Mouse (Mus musculus): ENCODE measurements around the gene Gm10720.
"Not testable (repeated sequence)": the region's sequence is repeated elsewhere in the genome, so short reads cannot be mapped to it uniquely, and the experiment has no call there.

Gm10720 gene

DNA sequence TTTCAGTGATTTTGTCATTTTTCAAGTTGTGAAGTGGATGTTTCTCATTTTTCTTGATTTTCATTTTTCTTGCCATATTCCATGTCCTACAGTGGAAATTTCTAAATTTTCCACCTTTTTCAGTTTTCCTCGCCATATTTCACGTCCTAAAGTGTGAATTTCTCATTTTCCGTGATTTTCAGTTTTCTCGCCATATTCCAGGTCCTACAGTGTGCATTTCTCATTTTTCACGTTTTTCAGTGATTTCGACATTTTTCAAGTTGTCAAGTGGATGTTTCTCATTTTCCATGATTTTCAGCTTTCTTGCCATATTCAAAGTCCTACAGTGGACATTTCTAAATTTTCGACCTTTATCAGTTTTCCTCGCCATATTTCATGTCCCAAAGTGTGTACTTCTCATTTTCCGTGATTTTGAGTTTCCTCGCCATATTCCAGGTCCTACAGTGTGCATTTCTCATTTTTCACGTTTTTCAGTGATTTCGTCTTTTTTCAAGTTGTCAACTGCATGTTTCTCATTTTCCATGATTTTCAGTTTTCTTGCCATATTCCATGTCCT, 9.5 kb downstream of the Gm10720 start, which contains the start of gene Gm10717:
Gm10717 (plus strand) TSS at position 506 of the 556 bp plus-strand sequence.
- in situ Hi-C loops (cut with MboI; ENCODE audit: low sequenced_read_pairs), result not testable (repeated sequence)

DNA sequence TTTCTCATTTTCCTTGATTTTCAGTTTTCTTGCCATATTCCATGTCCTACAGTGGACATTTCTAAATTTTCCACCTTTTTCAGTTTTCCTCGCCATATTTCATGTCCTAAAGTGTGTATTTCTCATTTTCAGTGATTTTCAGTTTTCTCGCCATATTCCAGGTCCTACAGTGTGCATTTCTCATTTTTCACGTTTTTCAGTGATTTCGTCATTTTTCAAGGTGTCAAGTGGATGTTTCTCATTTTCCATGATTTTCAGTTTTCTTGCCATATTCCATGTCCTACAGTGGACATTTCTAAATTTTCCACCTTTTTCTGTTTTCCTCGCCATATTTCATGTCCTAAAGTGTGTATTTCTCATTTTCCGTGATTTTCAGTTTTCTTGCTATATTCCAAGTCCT, 10.2 kb downstream of the Gm10720 start:
- in situ Hi-C loops (cut with MboI; ENCODE audit: low sequenced_read_pairs), result not testable (repeated sequence)

GRCm38 (mm10) chr9:3026136-3026535, 10.7 kb downstream of the Gm10720 start:
- in situ Hi-C loops (cut with MboI; ENCODE audit: low sequenced_read_pairs), result not testable (repeated sequence)

GRCm38 (mm10) chr9:3026741-3027140, 11.3 kb downstream of the Gm10720 start:
- in situ Hi-C loops (cut with MboI; ENCODE audit: low sequenced_read_pairs), result not testable (repeated sequence)

- in situ Hi-C loops (cut with MboI; ENCODE audit: low sequenced_read_pairs), result not testable (repeated sequence)
These were observed 11.7 kb downstream of the Gm10720 start for GRCm38 (mm10) chr9:3027200-3027599.

GRCm38 (mm10) chr9:3029276-3030000, 14.0 kb downstream of the Gm10720 start:
- in situ Hi-C loops (cut with MboI; ENCODE audit: low sequenced_read_pairs), result not testable (repeated sequence)

DNA sequence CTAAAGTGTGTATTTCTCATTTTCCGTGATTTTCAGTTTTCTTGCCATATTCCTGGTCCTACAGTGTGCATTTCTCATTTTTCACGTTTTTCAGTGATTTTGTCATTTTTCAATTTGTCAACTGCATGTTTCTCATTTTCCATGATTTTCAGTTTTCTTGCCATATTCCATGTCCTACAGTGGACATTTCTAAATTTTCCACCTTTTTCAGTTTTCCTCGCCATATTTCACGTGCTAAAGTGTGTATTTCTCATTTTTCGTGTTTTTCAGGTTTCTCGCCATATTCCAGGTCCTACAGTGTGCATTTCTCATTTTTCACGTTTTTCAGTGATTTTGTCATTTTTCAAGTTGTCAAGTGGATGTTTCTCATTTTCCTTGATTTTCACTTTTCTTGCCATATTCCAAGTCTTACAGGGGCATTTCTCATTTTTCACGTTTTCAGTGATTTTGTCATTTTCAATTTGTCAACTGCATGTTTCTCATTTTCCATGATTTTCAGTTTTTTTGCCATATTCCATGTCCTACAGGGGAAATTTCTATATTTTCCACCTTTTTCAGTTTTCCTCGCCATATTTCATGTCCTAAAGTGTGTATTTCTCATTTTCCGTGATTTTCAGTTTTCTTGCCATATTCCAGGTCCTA, 15.3 kb downstream of the Gm10720 start:
- in situ Hi-C loops (cut with MboI; ENCODE audit: low sequenced_read_pairs), result not testable (repeated sequence)

- in situ Hi-C loops (cut with MboI; ENCODE audit: low sequenced_read_pairs), result not testable (repeated sequence)
These were observed 18.8 kb downstream of the Gm10720 start, which contains the start of gene Gm17535 for GRCm38 (mm10) chr9:3034299-3034698. TSS of gene Gm17535 (plus strand) at chr9:3034599.

- in situ Hi-C loops (cut with MboI; ENCODE audit: low sequenced_read_pairs), result not testable (repeated sequence)
These were observed 21.1 kb downstream of the Gm10720 start, which contains the start of gene Gm10715 for GRCm38 (mm10) chr9:3036577-3036976. TSS of gene Gm10715 (plus strand) at chr9:3036877.

DNA sequence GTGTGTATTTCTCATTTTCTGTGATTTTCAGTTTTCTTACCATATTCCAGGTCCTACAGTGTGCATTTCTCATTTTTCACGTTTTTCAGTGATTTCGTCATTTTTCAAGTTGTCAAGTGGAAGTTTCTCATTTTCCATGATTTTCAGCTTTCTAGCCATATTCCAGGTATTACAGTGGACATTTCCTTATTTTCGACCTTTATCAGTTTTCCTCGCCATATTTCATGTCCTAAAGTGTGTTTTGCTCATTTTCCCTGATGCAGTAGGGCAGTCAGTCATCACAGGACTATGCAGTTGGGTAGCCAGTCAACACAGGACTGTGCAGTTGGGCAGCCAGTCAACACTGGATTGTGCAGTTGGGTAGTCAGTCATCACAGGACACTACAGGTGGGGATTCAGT, 22.7 kb downstream of the Gm10720 start:
- in situ Hi-C loops (cut with MboI; ENCODE audit: low sequenced_read_pairs), result not testable (repeated sequence)

Measured in CH12F3 (cell line).